Mouse (Mus musculus) liver, adult 2 months (tissue): ENCODE results near the gene Aimp2. TPM values are rescaled to one million over a fixed set of nuclear protein-coding genes. Genes with fewer than 3 reads are reported as not detected.

Experiments
- DNase-seq: peaks from one replicate; pipeline ENCODE4 v3.0.0-alpha.2; 2011; ENCODE audit warnings: low read depth, low spot score; ENCODE audit errors: extremely low read depth
- H3K27ac ChIP-seq: fragments of 200-500 bp; replicated peaks from 2 replicates; pipeline ENCODE4 v1.5.1; 2012; ENCODE audit warnings: low read depth, mild to moderate bottlenecking, control low read depth, inconsistent platforms, low read length; ENCODE audit not compliant: insufficient read depth
- H3K27me3 ChIP-seq: fragments of 200-500 bp; 2 replicates; pipeline ENCODE4 v1.6.1; 2012; ENCODE audit warnings: mild to moderate bottlenecking, moderate library complexity, low read length, inconsistent platforms; ENCODE audit not compliant: control insufficient read depth, insufficient read depth
- H3K36me3 ChIP-seq: fragments of 200-500 bp; 2 replicates; pipeline ENCODE4 v1.6.1; 2012; ENCODE audit warnings: low read length, inconsistent platforms; ENCODE audit not compliant: control insufficient read depth, insufficient read depth
- H3K4me1 ChIP-seq: fragments of 200-500 bp; 2 replicates; pipeline ENCODE4 v1.6.1; 2011; ENCODE audit warnings: low read length; ENCODE audit not compliant: control insufficient read depth, insufficient read depth
- H3K4me3 ChIP-seq: fragments of 200-500 bp; 2 replicates; pipeline ENCODE4 v1.5.1; 2011; ENCODE audit warnings: low read depth, mild to moderate bottlenecking, control low read depth, low read length, moderate library complexity; ENCODE audit not compliant: insufficient read depth
- H3K79me2 ChIP-seq: fragments of 200-500 bp; 2 replicates; pipeline ENCODE4 v1.6.1; 2012; ENCODE audit warnings: inconsistent platforms, mild to moderate bottlenecking, low read length, moderate library complexity; ENCODE audit not compliant: control insufficient read depth, insufficient read depth
- H3K9ac ChIP-seq: fragments of 200-500 bp; 2 replicates; pipeline ENCODE4 v1.6.1; 2012; ENCODE audit warnings: low read depth, mild to moderate bottlenecking, control low read depth, inconsistent platforms, low read length
- CTCF ChIP-seq: fragments of 200-500 bp; IDR thresholded peaks from 2 replicates; pipeline ENCODE4 v1.5.1; 2011; ENCODE audit warnings: low read depth, low read length, control low read depth
- POLR2A ChIP-seq: fragments of 200-500 bp; IDR thresholded peaks from 2 replicates; pipeline ENCODE4 v1.6.1; 2011; ENCODE audit warnings: low read length, control low read depth; ENCODE audit not compliant: insufficient read depth; ENCODE audit errors: extremely low read depth
- WGBS: fragments of 180-500 bp; shearing (Covaris S2); methylation state at CpG from one replicate; pipeline ENCODE4 v1.1.7; 2018; 5-methylcytosine and 5-hydroxymethylcytosine counted together
- polyA plus RNA-seq: library from polyadenylated mRNA; depleted of rRNA; stranded (reverse); fragments of >200 nt; gene quantifications from 2 replicates; pipeline ENCODE4 v1.2.3, GENCODE M21; 2012
- total RNA-seq: library from RNA; depleted of rRNA; stranded (reverse); fragments of >200 nt; gene quantifications from 2 replicates; pipeline ENCODE4 v1.2.3, GENCODE M21; 2014

Aimp2 gene
- total and polyA plus RNA-seq, 2 experiments, result 10.3 to 25.3 TPM

DNA sequence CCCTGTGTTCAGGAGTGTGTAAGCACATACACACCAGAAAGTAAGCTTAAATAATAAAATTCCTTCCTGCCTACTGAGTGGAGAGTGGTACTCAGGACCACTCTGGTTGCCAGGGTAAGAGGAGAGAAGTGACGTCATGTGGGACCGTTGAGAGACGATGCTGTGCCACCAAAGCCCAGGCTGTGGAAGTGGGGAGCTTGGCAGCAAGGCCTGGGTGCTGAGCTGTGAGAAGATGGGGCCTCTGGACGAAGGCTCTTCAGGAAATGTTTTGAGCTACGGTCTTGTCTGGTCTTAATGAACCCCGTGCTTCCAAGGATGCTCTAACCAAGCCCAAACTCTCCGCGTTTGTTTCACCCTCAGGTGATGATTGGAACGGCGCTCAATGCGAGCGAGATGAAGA, 21.0 kb upstream of the Aimp2 start:
- H3K9ac ChIP-seq, result no peak overlapping the region
- no peaks in the 10 kb centered on the region for H3K4me1 ChIP-seq
- DNase-seq, result no peak
- peaks cover 12% of the 10 kb centered on the region; the same call in 1 of the 2 replicates for H3K36me3 ChIP-seq
- H3K27me3 ChIP-seq, result no peaks in the 10 kb centered on the region
- no peaks in the 10 kb centered on the region for H3K79me2 ChIP-seq
- no peak for TF ChIP-seq POLR2A
- TF ChIP-seq CTCF, result no peak
- no peak overlapping the region for H3K27ac ChIP-seq
- WGBS, result 95% methylated on average over 12 of the region's 12 CpGs
- H3K4me3 ChIP-seq, result no peak overlapping the region

DNA sequence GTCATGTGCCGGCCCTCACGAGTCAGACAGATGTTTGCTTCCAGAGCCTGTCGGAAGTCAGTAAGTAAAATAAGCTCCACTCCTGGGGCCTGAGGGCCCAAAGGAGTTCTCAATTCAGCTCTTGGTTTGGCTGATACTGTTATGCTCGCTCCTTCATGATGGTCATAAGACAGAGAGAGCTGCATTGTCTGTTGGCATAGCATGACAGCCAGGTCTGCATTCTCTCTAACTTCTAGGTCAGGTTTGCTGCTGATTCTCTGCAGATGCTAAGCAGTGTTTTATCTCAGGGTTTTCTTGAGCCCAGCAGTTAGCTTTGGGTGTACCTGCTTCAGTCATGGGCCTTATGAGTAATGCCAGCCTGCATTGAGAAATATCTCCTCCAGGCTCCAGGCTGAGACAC, 19.6 kb upstream of the Aimp2 start:
- no peak overlapping the region for H3K4me3 ChIP-seq
- TF ChIP-seq POLR2A (no peak), CTCF (no peak)
- no peaks in the 10 kb centered on the region for H3K27me3 ChIP-seq
- H3K9ac ChIP-seq, result no peak overlapping the region
- H3K79me2 ChIP-seq, result no peaks in the 10 kb centered on the region
- no peak overlapping the region for H3K27ac ChIP-seq
- WGBS, result 95% methylated on average over 4 of the region's 4 CpGs
- DNase-seq, result no peak
- H3K36me3 ChIP-seq, result peaks cover 18% of the 10 kb centered on the region
- no peaks in the 10 kb centered on the region for H3K4me1 ChIP-seq

DNA sequence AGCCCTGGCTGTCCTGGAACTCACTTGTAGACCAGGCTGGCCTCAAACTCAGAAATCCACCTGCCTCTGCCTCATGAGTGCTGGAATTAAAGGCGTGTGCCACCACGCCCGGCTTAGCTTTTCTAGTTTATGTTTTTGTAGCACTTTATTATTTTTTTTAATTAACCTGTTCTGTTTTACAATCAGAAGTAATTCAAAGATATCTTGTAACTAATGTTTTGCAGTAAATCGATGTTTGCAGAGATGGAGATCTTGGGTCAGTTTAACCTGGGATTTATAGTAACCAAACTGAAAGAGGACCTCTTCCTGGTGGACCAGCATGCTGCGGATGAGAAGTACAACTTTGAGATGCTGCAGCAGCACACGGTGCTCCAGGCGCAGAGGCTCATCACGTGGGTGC, 18.2 kb upstream of the Aimp2 start, which contains the start of gene Gm42421:
TSS of gene Gm42421 (plus strand) at position 301 of the 400 bp plus-strand sequence.
- Histone ChIP-seq H3K27ac (no peak within 1 kb of the TSS), H3K4me3 (no peak within 1 kb of the TSS), H3K9ac (no peak within 1 kb of the TSS), H3K36me3 (peaks cover 23% of the 10 kb centered on the region), H3K4me1 (no peaks in the 10 kb centered on the region), H3K79me2 (no peaks in the 10 kb centered on the region), H3K27me3 (no peaks in the 10 kb centered on the region)
- no peak for TF ChIP-seq CTCF
- no peak for TF ChIP-seq POLR2A
- 97% methylated on average over 8 of the region's 8 CpGs for WGBS
- no peak for DNase-seq

DNA sequence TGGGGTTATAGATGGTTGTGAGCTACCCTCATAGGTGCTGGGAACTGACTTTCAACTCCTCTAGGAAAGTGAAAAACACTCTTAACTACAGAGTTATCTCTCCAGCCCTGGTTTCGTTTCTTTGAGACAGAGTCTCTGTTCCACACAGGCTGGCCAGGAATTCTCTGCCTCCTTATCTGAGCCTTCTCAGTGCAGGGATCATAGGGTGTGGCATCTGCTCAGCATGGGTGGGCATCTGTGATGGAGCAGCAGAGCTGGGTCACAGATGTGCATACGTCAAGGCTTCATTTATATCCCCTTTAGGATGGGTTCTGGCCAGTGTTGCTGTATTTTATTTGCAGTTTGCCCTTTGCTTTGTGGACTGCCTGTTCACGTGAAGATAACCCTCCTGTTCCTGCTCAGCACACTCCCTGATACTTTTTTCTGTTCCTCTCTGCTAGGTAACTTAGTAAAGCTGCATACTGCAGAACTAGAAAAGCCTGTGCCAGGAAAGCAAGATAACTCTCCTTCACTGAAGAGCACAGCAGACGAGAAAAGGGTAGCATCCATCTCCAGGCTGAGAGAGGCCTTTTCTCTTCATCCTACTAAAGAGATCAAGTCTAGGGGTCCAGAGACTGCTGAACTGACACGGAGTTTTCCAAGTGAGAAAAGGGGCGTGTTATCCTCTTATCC, 15.3 kb upstream of the Aimp2 start:
- Histone ChIP-seq H3K27ac (no peak overlapping the region), H3K4me3 (no peak overlapping the region), H3K79me2 (no peaks in the 10 kb centered on the region), H3K27me3 (no peaks in the 10 kb centered on the region), H3K9ac (no peak overlapping the region), H3K36me3 (peaks cover 28% of the 10 kb centered on the region), H3K4me1 (no peaks in the 10 kb centered on the region)
- no peak for TF ChIP-seq CTCF
- WGBS, result 88% methylated on average over 6 of the region's 6 CpGs
- no peak for DNase-seq

DNA sequence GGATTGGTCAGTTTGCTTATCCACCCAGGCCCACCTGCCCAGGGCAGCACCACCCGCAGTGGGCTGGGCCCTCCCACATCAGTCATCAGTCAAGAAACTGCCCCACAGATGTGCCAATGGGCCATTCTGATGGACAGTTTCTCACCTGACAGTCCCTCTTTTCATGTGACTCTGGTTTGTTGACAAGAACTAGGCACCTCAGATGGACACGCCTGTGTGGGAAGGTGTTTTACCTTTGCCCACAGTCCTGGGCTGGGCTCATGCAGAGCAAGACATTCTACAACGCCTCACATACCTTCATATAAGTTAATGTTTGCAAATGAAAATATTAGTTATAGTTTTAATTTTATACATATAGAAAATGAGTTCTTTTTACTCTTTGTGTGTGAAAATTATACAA, 8.5 kb upstream of the Aimp2 start:
- H3K4me1 ChIP-seq, result no peaks in the 10 kb centered on the region
- no peak for DNase-seq
- no peak overlapping the region for H3K4me3 ChIP-seq
- 95% methylated on average over 3 of the region's 3 CpGs for WGBS
- TF ChIP-seq CTCF (no peak), POLR2A (no peak)
- peaks cover 14% of the 10 kb centered on the region; the same call in 1 of the 2 replicates for H3K36me3 ChIP-seq
- no peaks in the 10 kb centered on the region for H3K79me2 ChIP-seq
- H3K9ac ChIP-seq, result no peak overlapping the region
- no peaks in the 10 kb centered on the region for H3K27me3 ChIP-seq
- H3K27ac ChIP-seq, result no peak overlapping the region

DNA sequence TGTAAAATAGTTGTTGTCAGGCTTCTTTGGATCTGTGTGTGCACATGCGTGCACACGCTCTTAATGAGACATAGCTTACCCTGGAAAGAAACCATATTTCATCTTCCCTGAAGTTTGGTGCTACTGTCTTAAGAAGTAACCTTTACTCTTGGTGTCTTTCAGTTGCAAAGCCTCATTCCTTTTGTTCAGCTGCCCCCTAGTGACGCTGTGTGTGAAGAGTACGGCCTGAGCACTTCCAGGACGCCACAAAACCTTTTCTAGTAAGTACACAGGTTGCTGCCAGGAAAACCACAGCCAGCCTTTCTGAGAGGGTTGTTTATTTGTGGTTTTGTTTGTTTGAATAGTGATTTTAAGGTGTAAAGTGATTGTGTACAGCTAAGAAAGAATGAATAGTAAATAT, 7.8 kb upstream of the Aimp2 start:
- 59% methylated on average over 5 of the region's 5 CpGs for WGBS
- H3K9ac ChIP-seq, result no peak overlapping the region
- no peaks in the 10 kb centered on the region for H3K4me1 ChIP-seq
- peak; percentile 46 for DNase-seq
- TF ChIP-seq CTCF (peak; percentile 57), POLR2A (no peak)
- no peaks in the 10 kb centered on the region for H3K27me3 ChIP-seq
- H3K79me2 ChIP-seq, result no peaks in the 10 kb centered on the region
- H3K4me3 ChIP-seq, result no peak overlapping the region
- H3K36me3 ChIP-seq, result peaks cover 14% of the 10 kb centered on the region; the same call in 1 of the 2 replicates
- no peak overlapping the region for H3K27ac ChIP-seq
